Comparison of ENCODE assay signal across 8 mouse cellular contexts in genomic region chr8:105959350-105959749, GRCm38 (mm10). TPM values are rescaled to one million over a fixed set of nuclear protein-coding genes. Genes with fewer than 3 reads are reported as not detected.
A peak's percentile ranks its signal among the peaks of the same experiment; 100 is the strongest.
DNase-seq lines count a peak whose midpoint lies in the region; ATAC-seq lines count a peak whose summit lies in the region.
"Had no signal": no experiment of that assay in that cellular context is flagged by ENCODE, and none has a peak within 500 bp of the region (broad histone marks: within the 10 kb centered on the region; RNA-seq: fewer than 3 reads in every experiment).

No protein-coding gene starts in this region.

- peak; percentile 18 for DNase-seq in NIH3T3 (ENCODE audit: low read depth)
- DNase-seq in adrenal gland, postnatal 25 days: peak; percentile 27
- DNase-seq in heart, postnatal 10 days: peak; percentile 65 to 74
- DNase-seq in lung, postnatal 14 days: peak; percentile 40

- H3K4me1 ChIP-seq in neural tube, embryonic 15.5 days: 0 out of 2 replicates have a peak, but pooled peaks cover 3% of the 10 kb centered on the region
- H3K4me1 ChIP-seq in forebrain, embryonic 15.5 days: no peaks in the 10 kb centered on the region

- H3K27ac ChIP-seq in neural tube, embryonic 15.5 days (replicated peaks): no peak overlapping the region
- no peak overlapping the region for H3K27ac ChIP-seq in forebrain, embryonic 15.5 days (replicated peaks)
- H3K27ac ChIP-seq: macrophage had no signal

- H3K9me3 ChIP-seq in neural tube, embryonic 15.5 days (replicated peaks): no peaks in the 10 kb centered on the region
- no peaks in the 10 kb centered on the region for H3K9me3 ChIP-seq in forebrain, embryonic 15.5 days

- H3K9ac ChIP-seq in neural tube, embryonic 15.5 days (replicated peaks): no peak overlapping the region
- H3K9ac ChIP-seq in forebrain, embryonic 15.5 days (replicated peaks): no peak overlapping the region

- 85% methylated on average over 7 of the region's 7 CpGs for WGBS in neural tube, embryonic 15.5 days
- WGBS in forebrain, embryonic 15.5 days: 70% methylated on average over 7 of the region's 7 CpGs

- no peak for ATAC-seq in neural tube, embryonic 15.5 days (ENCODE audit: low FRiP score)
- no peak for ATAC-seq in forebrain, embryonic 15.5 days (replicated peaks)
- ATAC-seq in granulocyte monocyte progenitor cell, adult 5-6 weeks (replicated peaks; ENCODE audit: poor library complexity, severe bottlenecking): no peak

- no peaks in the 10 kb centered on the region for H3K36me3 ChIP-seq in neural tube, embryonic 15.5 days
- H3K36me3 ChIP-seq in forebrain, embryonic 15.5 days: no peaks in the 10 kb centered on the region

- peaks cover 1% of the 10 kb centered on the region for H3K27me3 ChIP-seq in neural tube, embryonic 15.5 days (replicated peaks)
- 0 out of 2 replicates have a peak, but pooled peaks cover under 1% of the 10 kb centered on the region for H3K27me3 ChIP-seq in forebrain, embryonic 15.5 days

- intact Hi-C loops in heart, postnatal 10 days (cut with DNase I): no loop called here

- H3K4me3 ChIP-seq in neural tube, embryonic 15.5 days (replicated peaks): no peak overlapping the region
- no peak overlapping the region for H3K4me3 ChIP-seq in forebrain, embryonic 15.5 days

- no peak overlapping the region for H3K4me2 ChIP-seq in neural tube, embryonic 15.5 days
- H3K4me2 ChIP-seq in forebrain, embryonic 15.5 days (replicated peaks): no peak overlapping the region

RNA-seq across cellular contexts. Expression of gene Slc12a4, which starts 6.5 kb away (rescaled TPM):
- 40.6 and 43.5 TPM in 2 replicates for total RNA-seq in adrenal gland, postnatal 25 days (2021)
- 10 to 100 TPM; 59.1 to 70.0 TPM for total RNA-seq in heart, postnatal 10 days (2021)
- polyA plus RNA-seq in neural tube, embryonic 15.5 days (2015; fragmentation: Nextera tagmentation; extraction: Ambion mirVana): 10.8 and 14.1 TPM in 2 replicates
- polyA plus RNA-seq in forebrain, embryonic 15.5 days (2015; fragmentation: Nextera tagmentation; extraction: Ambion mirVana): 9.3 and 10.1 TPM in 2 replicates
- total RNA-seq in granulocyte monocyte progenitor cell, adult 5-6 weeks (2014; fragmentation: Nextera tagmentation): 4.7 and 7.8 TPM in 2 replicates
- 1.6 and 6.8 TPM in 2 replicates for total RNA-seq in granulocyte monocyte progenitor cell, adult 5-6 weeks (2017)

RNA-seq across cellular contexts. Expression of gene Lcat, which starts 16.2 kb away (rescaled TPM):
- 1.9 and 7.7 TPM in 2 replicates for total RNA-seq in adrenal gland, postnatal 25 days (2021)
- under 1 TPM; 0.64 to 0.77 TPM for total RNA-seq in heart, postnatal 10 days (2021)
- polyA plus RNA-seq in neural tube, embryonic 15.5 days (2015; fragmentation: Nextera tagmentation; extraction: Ambion mirVana): 3.1 and 3.3 TPM in 2 replicates
- 0.41 and 0.50 TPM in 2 replicates for polyA plus RNA-seq in forebrain, embryonic 15.5 days (2015; fragmentation: Nextera tagmentation; extraction: Ambion mirVana)
- total RNA-seq in granulocyte monocyte progenitor cell, adult 5-6 weeks (2014; fragmentation: Nextera tagmentation): not detected in 2 replicates
- total RNA-seq in granulocyte monocyte progenitor cell, adult 5-6 weeks (2017): not detected in 2 replicates

RNA-seq across cellular contexts. Expression of gene Dpep3, which starts 19.9 kb away (rescaled TPM):
- not detected in 2 replicates for total RNA-seq in adrenal gland, postnatal 25 days (2021)
- total RNA-seq in heart, postnatal 10 days (2021): not detected
- not detected in 2 replicates for polyA plus RNA-seq in neural tube, embryonic 15.5 days (2015; fragmentation: Nextera tagmentation; extraction: Ambion mirVana)
- polyA plus RNA-seq in forebrain, embryonic 15.5 days (2015; fragmentation: Nextera tagmentation; extraction: Ambion mirVana): not detected in 2 replicates
- not detected in 2 replicates for total RNA-seq in granulocyte monocyte progenitor cell, adult 5-6 weeks (2014; fragmentation: Nextera tagmentation)
- total RNA-seq in granulocyte monocyte progenitor cell, adult 5-6 weeks (2017): not detected in 2 replicates

RNA-seq across cellular contexts. Expression of gene Psmb10, which starts 21.1 kb away (rescaled TPM):
- 70.6 and 74.9 TPM in 2 replicates for total RNA-seq in adrenal gland, postnatal 25 days (2021)
- 10 to 100 TPM; 81.1 to 88.5 TPM for total RNA-seq in heart, postnatal 10 days (2021)
- 86.8 and 142 TPM in 2 replicates for polyA plus RNA-seq in neural tube, embryonic 15.5 days (2015; fragmentation: Nextera tagmentation; extraction: Ambion mirVana)
- polyA plus RNA-seq in forebrain, embryonic 15.5 days (2015; fragmentation: Nextera tagmentation; extraction: Ambion mirVana): 36.3 and 39.7 TPM in 2 replicates
- total RNA-seq in granulocyte monocyte progenitor cell, adult 5-6 weeks (2014; fragmentation: Nextera tagmentation): 176 and 220 TPM in 2 replicates
- total RNA-seq in granulocyte monocyte progenitor cell, adult 5-6 weeks (2017): 71.7 and 92.7 TPM in 2 replicates

RNA-seq across cellular contexts. Expression of gene Ctrl, which starts 25.7 kb away (rescaled TPM):
- total RNA-seq in adrenal gland, postnatal 25 days (2021): 0.91 TPM in 1 of 2 replicates, not detected in the other
- total RNA-seq in heart, postnatal 10 days (2021): under 1 TPM; 0.35 to 0.48 TPM
- 3.2 and 3.5 TPM in 2 replicates for polyA plus RNA-seq in neural tube, embryonic 15.5 days (2015; fragmentation: Nextera tagmentation; extraction: Ambion mirVana)
- polyA plus RNA-seq in forebrain, embryonic 15.5 days (2015; fragmentation: Nextera tagmentation; extraction: Ambion mirVana): 2.0 and 2.2 TPM in 2 replicates
- 2.9 and 5.5 TPM in 2 replicates for total RNA-seq in granulocyte monocyte progenitor cell, adult 5-6 weeks (2014; fragmentation: Nextera tagmentation)
- total RNA-seq in granulocyte monocyte progenitor cell, adult 5-6 weeks (2017): 2.7 TPM in 1 of 2 replicates, not detected in the other
- polyA plus RNA-seq: macrophage had no signal

Comparison
In these comparisons a context has a peak if more than half of its experiments do, and no peak if none do; other contexts are left out.
1. DNase-seq: peak in every context shown above with its lines; median percentile 70 in heart, postnatal 10 days; 40 in lung, postnatal 14 days; 27 in adrenal gland, postnatal 25 days; 18 in NIH3T3.